Mouse (Mus musculus) CD4-positive, CD25-positive, alpha-beta regulatory T cell, adult 2 months (primary cell): ENCODE measurements around the gene Ing5.
"Not testable (repeated sequence)": the region's sequence is repeated elsewhere in the genome, so short reads cannot be mapped to it uniquely, and the experiment has no call there.

Experiments used
- DNase-seq: peaks from one replicate; pipeline ENCODE4 v3.0.0-alpha.2; 2012; ENCODE audit warnings: low read depth, low spot score

Gene Ing5

DNA sequence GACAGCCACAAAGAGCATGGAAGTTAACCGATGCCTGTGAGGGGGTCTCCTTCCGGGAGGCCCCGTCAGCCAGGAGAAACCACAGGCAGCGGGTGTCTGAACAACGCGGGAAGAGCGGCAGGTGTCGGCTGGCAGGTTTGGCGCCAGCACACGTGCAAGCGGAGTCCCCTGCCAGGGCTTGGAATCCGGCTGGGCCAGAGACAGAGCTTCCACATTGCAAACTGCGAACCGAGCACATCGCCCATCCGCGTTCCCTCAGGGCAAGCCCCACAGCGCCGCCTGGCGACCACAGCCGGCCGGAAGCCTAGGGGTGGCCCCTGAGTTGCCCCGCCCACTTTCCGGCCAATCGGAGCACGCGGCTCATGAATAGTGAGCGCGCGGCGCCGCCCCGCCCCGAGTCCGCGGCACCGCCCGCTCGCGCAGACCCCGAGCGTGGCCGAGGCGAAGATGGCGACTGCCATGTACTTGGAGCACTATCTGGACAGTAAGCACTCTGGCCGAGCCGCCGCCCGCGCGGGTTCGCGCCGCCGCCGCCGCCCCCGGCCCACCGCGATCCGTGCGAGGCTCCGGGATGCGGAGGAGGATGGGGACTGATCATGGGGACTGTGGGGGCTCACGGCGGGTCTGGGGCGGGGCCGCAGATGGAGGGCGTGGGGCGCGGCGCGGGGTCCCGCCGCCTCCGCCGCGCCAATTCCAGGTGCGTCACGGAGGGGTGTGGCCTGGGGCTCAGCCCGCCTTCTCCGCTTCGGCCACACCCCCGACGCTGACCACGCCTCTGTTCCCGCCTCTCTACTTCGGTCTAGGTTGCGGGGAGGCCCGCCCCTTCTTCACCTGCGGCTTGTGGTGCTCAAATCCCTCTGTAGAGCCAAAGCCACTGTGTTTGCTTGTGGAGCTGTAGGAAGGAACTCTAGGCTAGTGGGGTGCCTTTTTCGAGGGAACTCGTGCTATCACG, at the start of gene Ing5:
Gene Ing5 (plus strand): TSS at position 410 of the 952 bp plus-strand sequence.
- peak; percentile 100 for DNase-seq

DNA sequence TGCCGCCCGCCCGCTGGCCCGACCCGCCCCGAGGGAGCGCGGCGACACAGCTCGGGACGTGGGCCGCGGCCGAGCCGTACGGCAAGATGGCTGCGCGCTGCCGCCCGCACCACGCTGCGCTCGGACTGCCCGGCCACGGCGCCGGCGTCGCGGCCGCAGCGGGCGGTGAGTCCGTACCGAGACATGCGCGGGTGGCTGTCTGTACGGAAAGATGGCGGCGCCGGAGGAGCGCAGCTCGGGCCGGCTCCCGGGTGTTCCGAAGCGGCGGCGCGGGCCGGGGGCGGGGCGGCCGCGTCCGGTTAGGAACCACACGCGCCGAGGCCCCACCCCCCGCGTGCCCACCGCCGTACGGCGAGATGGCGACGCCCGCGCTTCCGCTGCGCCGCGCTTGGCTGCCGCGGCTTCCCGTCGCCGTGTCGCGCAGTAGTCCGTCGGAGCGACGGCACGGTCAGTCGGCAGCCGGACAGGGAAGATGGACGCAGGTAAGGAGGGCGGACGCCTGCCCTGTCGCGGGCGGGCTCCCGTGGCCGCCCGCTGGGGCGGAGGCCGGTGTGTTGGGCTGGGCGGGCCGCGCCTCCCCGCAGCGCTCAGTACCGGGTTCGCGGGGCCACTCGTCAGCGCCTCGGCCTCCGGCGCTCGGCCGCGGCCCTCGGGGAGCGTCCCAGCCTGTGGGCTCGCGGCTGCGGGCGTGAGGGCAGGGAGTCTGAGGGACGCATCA, 49.0 kb upstream of the Ing5 start, which contains the start of gene Thap4:
Gene Thap4 (minus strand): TSS at position 292 of the 718 bp plus-strand sequence.
- peak; percentile 92 for DNase-seq

DNA sequence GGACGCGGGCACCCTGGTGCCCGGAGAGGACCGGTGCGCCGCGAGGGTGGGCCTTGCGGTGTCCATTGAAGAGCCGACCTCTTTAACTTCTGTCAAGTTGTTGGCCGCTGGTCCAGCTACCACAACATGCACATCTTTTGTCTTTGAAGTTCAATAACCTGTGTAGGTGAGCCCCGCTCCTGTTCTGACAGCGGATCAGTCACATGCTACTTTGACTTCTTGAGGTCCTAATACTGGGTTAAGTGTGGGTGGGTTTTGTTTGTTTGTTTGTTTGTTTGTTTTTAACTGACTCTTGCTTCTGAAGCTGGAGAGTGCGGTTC, 48.5 kb upstream of the Ing5 start:
- no peak for DNase-seq

GRCm38 (mm10) chr1:93755618-93756017, 48.1 kb upstream of the Ing5 start:
- no peak for DNase-seq

DNA sequence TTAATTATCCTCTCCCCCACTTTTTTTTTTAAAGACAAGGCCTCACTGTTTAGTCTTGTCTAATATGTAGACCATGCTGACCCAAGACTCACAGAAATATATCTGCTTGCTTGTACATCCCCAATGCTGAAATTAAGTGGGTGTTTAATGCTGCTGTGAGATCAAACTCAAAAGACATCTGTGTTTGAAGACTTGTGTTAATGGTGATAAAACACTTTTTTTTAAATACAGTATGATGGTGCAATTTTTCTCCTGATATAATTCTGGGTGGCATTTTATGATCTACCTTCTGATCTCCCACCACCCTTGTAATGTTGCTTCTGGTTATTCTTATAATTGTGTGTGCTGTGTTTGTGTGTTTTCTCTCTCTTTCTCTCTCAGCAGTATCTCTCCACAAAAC, 47.6 kb upstream of the Ing5 start:
- DNase-seq: no peak

GRCm38 (mm10) chr1:93760076-93760475, 43.7 kb upstream of the Ing5 start:
- DNase-seq: no peak

GRCm38 (mm10) chr1:93763531-93763930, 40.2 kb upstream of the Ing5 start:
- DNase-seq: not testable (repeated sequence)

DNA sequence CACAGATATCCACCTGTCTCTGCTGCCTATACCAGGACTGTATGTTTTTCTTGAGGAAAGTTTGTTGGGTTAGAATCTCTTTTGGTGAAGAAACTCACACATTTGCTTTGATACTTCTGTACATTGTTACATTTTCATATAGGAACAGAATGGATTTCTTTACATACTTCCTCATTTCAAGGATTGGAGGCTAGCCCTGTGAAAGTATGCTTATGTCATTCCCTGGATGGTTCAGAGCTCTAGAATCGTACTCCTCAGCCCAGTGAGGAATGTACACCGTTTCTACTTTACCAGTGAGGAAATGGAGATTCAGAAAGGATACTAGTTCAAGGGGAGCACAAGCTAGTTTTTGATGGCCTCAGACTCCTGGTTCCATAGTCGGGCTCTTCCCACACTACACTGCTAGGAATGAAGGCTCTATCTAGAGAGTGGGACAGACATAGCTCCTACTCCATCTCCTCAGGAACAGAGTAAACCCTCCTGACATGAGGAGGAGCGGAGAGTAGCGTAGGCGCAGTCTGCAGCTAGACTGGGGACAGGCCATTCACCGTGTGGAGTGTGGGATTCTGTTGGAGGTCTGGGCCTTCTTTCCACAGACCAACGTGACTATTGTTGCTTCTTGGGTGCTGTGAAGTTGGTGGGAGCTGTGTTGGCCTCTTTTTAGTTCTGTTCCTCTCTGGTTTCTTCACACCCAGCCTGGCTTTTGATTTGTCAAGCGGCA, 38.7 kb upstream of the Ing5 start:
- no peak for DNase-seq

DNA sequence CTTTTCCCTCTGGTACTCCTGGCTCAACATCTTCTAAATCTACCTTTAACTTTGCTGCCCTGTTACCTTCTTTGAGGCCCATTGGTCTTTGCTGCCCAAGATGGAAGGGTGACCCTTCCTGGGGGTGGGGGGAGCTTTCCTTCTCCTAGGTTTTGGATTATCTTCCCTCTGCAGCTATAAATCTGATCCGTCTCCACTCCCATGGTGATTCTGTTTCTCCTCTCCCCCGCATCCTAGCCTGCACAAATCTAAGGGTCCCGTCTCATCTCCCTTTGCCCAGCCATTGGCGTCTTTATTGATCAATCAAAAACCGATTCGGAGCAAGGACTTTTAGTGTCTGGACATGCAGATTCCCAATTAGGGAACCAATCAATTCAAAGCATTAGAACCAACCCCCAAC, 36.2 kb upstream of the Ing5 start:
- DNase-seq: no peak

- DNase-seq: no peak
Measured at GRCm38 (mm10) chr1:93769901-93770300, 33.9 kb upstream of the Ing5 start.

- DNase-seq: no peak
Measured at GRCm38 (mm10) chr1:93776686-93777085, 27.1 kb upstream of the Ing5 start.

DNA sequence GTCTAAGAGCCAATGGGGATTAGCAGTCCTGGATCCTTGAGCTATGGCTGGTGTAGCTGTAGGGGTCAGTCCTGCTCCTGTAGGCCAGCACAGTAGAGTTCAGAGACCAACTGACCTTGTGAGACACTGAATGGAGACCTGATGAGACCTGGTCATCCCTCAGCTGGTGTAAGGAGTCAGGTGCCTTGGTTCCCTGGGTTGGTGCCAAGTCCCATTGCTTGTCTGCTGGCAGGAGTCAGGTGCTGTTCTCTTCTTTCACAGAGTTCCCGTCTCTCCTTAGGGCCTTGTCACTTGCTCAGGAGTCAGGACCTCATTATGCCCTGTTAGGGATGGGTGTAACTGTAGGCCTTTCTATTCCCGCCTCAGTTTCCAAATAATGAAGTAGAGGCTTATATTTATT, 16.9 kb upstream of the Ing5 start:
- DNase-seq: no peak

GRCm38 (mm10) chr1:93794526-93794925, 9.2 kb upstream of the Ing5 start:
- DNase-seq: no peak

DNA sequence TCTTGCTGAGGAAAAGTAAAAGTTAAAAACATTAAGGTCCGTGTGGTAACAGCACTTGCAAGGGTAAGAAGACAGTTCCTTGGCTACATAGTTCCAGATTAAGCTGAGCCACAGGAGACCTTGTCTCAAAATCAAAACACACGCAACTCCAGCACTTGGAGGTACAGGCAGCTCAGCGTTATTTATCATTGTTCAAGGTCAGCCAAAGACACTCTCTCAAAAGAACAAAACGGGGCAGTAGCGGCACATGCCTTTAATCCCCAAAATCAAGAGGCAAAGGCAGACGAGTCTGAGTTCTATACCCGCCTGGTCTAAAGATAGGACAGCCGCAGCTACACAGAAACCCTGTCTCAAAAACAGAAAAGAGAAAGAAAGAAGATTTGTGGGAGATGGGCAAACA, 7.9 kb upstream of the Ing5 start:
- no peak for DNase-seq

- DNase-seq: peak; percentile 7
Measured at GRCm38 (mm10) chr1:93800670-93801503, 2.9 kb upstream of the Ing5 start.

GRCm38 (mm10) chr1:93801741-93802238, 2.0 kb upstream of the Ing5 start, which contains the start of gene Dtymk:
TSS of gene Dtymk (minus strand) at chr1:93801934.
- DNase-seq: peak; percentile 97

DNA sequence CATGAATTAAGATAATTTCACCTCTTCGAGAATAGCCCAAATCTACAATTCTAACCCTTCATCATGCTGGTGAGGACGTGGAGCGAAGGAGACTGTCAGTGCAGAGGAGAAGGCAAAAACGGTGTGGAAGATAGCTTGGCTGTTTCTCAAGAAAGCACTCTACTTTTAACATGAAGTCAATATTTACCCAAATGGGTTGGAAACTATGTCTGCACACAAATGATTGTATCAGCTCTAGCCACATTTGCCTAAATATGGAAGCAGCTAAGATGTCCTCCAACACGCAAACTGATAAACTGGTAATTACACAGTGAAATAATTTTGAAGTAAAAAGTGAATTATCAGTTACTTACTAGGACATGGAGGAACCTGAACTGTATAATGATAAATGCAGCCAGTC, 994 bp upstream of the Ing5 start:
- peak; percentile 19 for DNase-seq

- DNase-seq: no peak
Measured at GRCm38 (mm10) chr1:93804818-93805217, 1.1 kb downstream of the Ing5 start.

DNA sequence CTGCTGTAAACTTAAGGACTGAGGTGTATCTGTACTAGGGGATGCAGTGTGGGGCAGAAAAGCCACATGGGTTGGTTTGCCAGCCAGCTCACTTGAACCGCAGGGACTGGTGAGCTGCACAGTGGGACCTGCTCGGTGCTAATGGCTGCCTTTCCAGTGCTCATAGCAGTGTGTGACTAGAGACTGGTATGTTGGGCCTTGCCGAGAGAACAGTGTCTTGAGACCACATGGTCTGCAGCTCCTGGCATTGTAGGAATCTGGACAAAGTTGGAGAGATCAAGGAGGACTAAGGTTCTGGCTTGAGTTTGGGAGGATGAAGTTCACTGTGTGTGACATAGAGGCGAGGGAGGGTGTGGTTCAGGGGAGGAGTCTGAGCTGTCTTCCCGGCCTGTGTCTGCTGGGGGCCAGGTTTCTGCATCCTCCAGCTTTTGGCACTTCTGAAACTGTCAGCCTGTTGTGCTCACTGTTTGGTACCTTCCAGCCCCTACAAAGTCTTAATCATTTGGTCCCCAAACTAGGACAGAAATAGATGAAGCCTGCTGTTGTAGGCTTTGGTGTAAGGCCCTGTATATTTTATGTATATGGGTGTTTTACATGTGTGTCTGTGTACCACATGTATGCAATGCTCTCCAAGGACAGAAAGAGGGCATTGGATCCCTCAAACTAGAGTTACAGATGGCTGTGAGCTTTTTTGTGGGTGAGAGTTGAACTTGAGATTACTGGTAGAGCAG, 1.6 kb downstream of the Ing5 start:
- DNase-seq: peak; percentile 17

GRCm38 (mm10) chr1:93808871-93809270, 5.1 kb downstream of the Ing5 start:
- DNase-seq: no peak
